Mouse (Mus musculus) frontal cortex, postnatal 10 days (tissue): ENCODE data around the gene Hexim2.

Experiments
- DNase-seq, 2 experiments: peaks; one replicate each; pipeline ENCODE4 v3.0.0; 2022; ENCODE audit warnings: low spot score in 2 of 2, mixed read lengths in 1 of 2

The Hexim2 gene

GRCm38 (mm10) chr11:103131701-103132575 is at the start of gene Hexim2:
Gene Hexim2 (plus strand): TSS chr11:103132429.
- DNase-seq = peak in 1 of 2 experiments; percentile 73

GRCm38 (mm10) chr11:103093306-103093705 is 38.9 kb upstream of the Hexim2 start:
- no peak for DNase-seq

- DNase-seq = no peak
Observed at GRCm38 (mm10) chr11:103093862-103094833, 38.1 kb upstream of the Hexim2 start.

GRCm38 (mm10) chr11:103095107-103095670 is 37.0 kb upstream of the Hexim2 start:
- no peak for DNase-seq

GRCm38 (mm10) chr11:103095801-103096200 is 36.4 kb upstream of the Hexim2 start:
- no peak for DNase-seq

GRCm38 (mm10) chr11:103096979-103097894 is 35.0 kb upstream of the Hexim2 start:
- no peak for DNase-seq

- no peak for DNase-seq
Observed at GRCm38 (mm10) chr11:103098531-103099190, 33.6 kb upstream of the Hexim2 start.

GRCm38 (mm10) chr11:103099352-103099940 is 32.8 kb upstream of the Hexim2 start:
- DNase-seq = no peak

- no peak for DNase-seq
Observed at GRCm38 (mm10) chr11:103100361-103100760, 31.9 kb upstream of the Hexim2 start.

GRCm38 (mm10) chr11:103101481-103101865 is 30.8 kb upstream of the Hexim2 start, which contains the start of the genes Plcd3 and Acbd4:
Gene Plcd3 (minus strand): TSS chr11:103101658.
Gene Acbd4 (plus strand): TSS chr11:103101682.
- DNase-seq = peak; percentile 47 to 63

GRCm38 (mm10) chr11:103101866-103102501 is 30.2 kb upstream of the Hexim2 start:
- peak; percentile 66 to 72 for DNase-seq

- peak; percentile 91 to 95 for DNase-seq
Observed at GRCm38 (mm10) chr11:103102725-103103349, 29.4 kb upstream of the Hexim2 start.

GRCm38 (mm10) chr11:103103621-103104020 is 28.6 kb upstream of the Hexim2 start:
- no peak for DNase-seq

- peak in 1 of 2 experiments; percentile 6 for DNase-seq
Observed at GRCm38 (mm10) chr11:103104469-103104868, 27.8 kb upstream of the Hexim2 start.

- no peak for DNase-seq
Observed at GRCm38 (mm10) chr11:103105180-103105725, 27.0 kb upstream of the Hexim2 start.

- DNase-seq = no peak
Observed at GRCm38 (mm10) chr11:103105810-103106209, 26.4 kb upstream of the Hexim2 start.

GRCm38 (mm10) chr11:103106386-103106785 is 25.8 kb upstream of the Hexim2 start:
- no peak for DNase-seq

- no peak for DNase-seq
Observed at GRCm38 (mm10) chr11:103111301-103111700, 20.9 kb upstream of the Hexim2 start.
